Mouse (Mus musculus): ENCODE results near the gene Celf2.
A peak's percentile ranks its signal among the peaks of the same experiment; 100 is the strongest.

Celf2 gene

GRCm38 (mm10) chr2:6549251-6549650 lies 960.1 kb downstream of the Celf2 start:
- no peak for DNase-seq (ENCODE audit: low spot score in 2 of 2)

GRCm38 (mm10) chr2:6547139-6547664 lies 962.2 kb downstream of the Celf2 start:
- no peak for DNase-seq (ENCODE audit: low spot score in 2 of 2)

GRCm38 (mm10) chr2:6546462-6547138 lies 962.8 kb downstream of the Celf2 start:
- DNase-seq (ENCODE audit: low spot score in 2 of 2) = no peak

- DNase-seq (ENCODE audit: low spot score in 2 of 2) = no peak
Measured at GRCm38 (mm10) chr2:6545127-6545931, 964.0 kb downstream of the Celf2 start.

GRCm38 (mm10) chr2:6543650-6544049 lies 965.7 kb downstream of the Celf2 start:
- no peak for DNase-seq (ENCODE audit: low spot score in 2 of 2)

GRCm38 (mm10) chr2:6542556-6543180 lies 966.7 kb downstream of the Celf2 start:
- no peak for DNase-seq (ENCODE audit: low spot score in 2 of 2)

- no peak for DNase-seq (ENCODE audit: low spot score in 2 of 2)
Measured at GRCm38 (mm10) chr2:6540825-6541224, 968.5 kb downstream of the Celf2 start.

GRCm38 (mm10) chr2:6540092-6540491 lies 969.3 kb downstream of the Celf2 start:
- no peak for DNase-seq (ENCODE audit: low spot score in 2 of 2)

- DNase-seq (ENCODE audit: low spot score in 2 of 2) = peak in 1 of 2 experiments; percentile 6
Measured at GRCm38 (mm10) chr2:6538500-6538899, 970.9 kb downstream of the Celf2 start.

- peak in 1 of 2 experiments; percentile 3 for DNase-seq (ENCODE audit: low spot score in 2 of 2)
Measured at GRCm38 (mm10) chr2:6538031-6538430, 971.3 kb downstream of the Celf2 start.

GRCm38 (mm10) chr2:6537326-6537725 lies 972.0 kb downstream of the Celf2 start:
- DNase-seq (ENCODE audit: low spot score in 2 of 2) = no peak

GRCm38 (mm10) chr2:6536372-6536771 lies 973.0 kb downstream of the Celf2 start:
- DNase-seq (ENCODE audit: low spot score in 2 of 2) = no peak

GRCm38 (mm10) chr2:6532341-6532740 lies 977.0 kb downstream of the Celf2 start:
- peak in 1 of 2 experiments; percentile 20 for DNase-seq (ENCODE audit: low spot score in 2 of 2)

GRCm38 (mm10) chr2:6528076-6528475 lies 981.3 kb downstream of the Celf2 start:
- DNase-seq (ENCODE audit: low spot score in 2 of 2) = peak in 1 of 2 experiments; percentile 3

- peak in 1 of 2 experiments; percentile 4 for DNase-seq (ENCODE audit: low spot score in 2 of 2)
Measured at GRCm38 (mm10) chr2:6526825-6527224, 982.5 kb downstream of the Celf2 start.

- DNase-seq (ENCODE audit: low spot score in 2 of 2) = peak in 1 of 2 experiments; percentile 4
Measured at GRCm38 (mm10) chr2:6526311-6526710, 983.1 kb downstream of the Celf2 start.

GRCm38 (mm10) chr2:6523924-6524300 lies 985.5 kb downstream of the Celf2 start:
- DNase-seq (ENCODE audit: low spot score in 2 of 2) = no peak

GRCm38 (mm10) chr2:6523261-6523923 lies 986.0 kb downstream of the Celf2 start:
- no peak for DNase-seq (ENCODE audit: low spot score in 2 of 2)

- DNase-seq (ENCODE audit: low spot score in 2 of 2) = no peak
Measured at GRCm38 (mm10) chr2:6522411-6522810, 987.0 kb downstream of the Celf2 start.

- no peak for DNase-seq (ENCODE audit: low spot score in 2 of 2)
Measured at GRCm38 (mm10) chr2:6513176-6513575, 996.2 kb downstream of the Celf2 start.

GRCm38 (mm10) chr2:6507071-6507470 lies 1002.3 kb downstream of the Celf2 start:
- no peak for DNase-seq (ENCODE audit: low spot score in 2 of 2)

Data from frontal cortex, postnatal 10 days (tissue).